Mouse (Mus musculus): ENCODE data around the gene Dbil5. TPM values are rescaled to one million over a fixed set of nuclear protein-coding genes. Genes with fewer than 3 reads are reported as not detected.
"Not testable (repeated sequence)": the region's sequence is repeated elsewhere in the genome, so short reads cannot be mapped to it uniquely, and the experiment has no call there.

Gene Dbil5
- polyA plus RNA-seq, 1 experiment from 2014 or later, result 2.3 TPM

DNA sequence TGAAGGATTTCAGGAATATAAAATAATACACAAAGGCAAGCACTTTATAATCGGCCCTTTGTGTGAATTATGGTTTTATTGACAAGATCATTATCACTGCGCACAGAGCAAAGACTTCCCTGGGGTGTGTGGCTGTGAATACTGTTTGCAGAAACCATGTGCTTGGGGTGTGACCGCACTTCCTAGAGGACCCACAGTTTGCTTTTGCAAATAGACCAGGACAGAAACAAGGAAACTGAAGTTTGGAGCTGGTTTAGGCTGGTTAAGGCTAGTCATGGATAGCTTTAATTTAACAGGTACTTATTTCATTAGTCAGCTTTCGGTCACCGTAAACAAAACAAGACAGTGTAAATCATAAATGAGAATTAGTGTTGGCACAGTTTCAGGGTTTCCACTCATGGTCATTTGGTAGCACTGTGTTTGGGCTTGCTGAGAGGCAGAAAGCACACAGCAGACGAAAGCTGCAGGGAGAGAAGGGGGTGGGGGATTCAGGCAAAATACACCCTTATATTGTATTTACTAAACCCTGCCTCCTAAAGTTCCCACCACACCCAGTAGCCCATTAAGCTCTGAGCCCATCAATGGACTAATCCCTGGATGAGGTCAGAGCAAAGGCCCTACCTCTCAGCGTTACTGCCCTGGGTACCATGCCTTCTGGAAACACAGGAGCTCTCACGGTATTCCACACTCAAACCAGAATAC is 21.0 kb upstream of the Dbil5 start:
- peak overlapping the region; percentile 10 for H3K4me2 ChIP-seq (ENCODE audit: low read depth, low read length)
- H3K36me3 ChIP-seq (ENCODE audit: control insufficient read depth, insufficient read depth, low read length), result no peaks in the 10 kb centered on the region
- no peaks in the 10 kb centered on the region for H3K9me3 ChIP-seq (replicated peaks; ENCODE audit: control insufficient read depth, low read length)
- no peaks in the 10 kb centered on the region for H3K27me3 ChIP-seq (ENCODE audit: control insufficient read depth, insufficient read depth, low read length)
- peaks cover 11% of the 10 kb centered on the region; the same call in 1 of the 2 replicates for H3K4me1 ChIP-seq (ENCODE audit: control insufficient read depth, insufficient read depth, low read length)
- H3K4me3 ChIP-seq (replicated peaks; ENCODE audit: low read length), result no peak overlapping the region; the same call in 1 of the 2 replicates
- WGBS, result 46% methylated on average over 8 of the region's 8 CpGs
- H3K9ac ChIP-seq (ENCODE audit: low read length), result peak overlapping the region; percentile 38
- ATAC-seq (ENCODE audit: insufficient read depth, low FRiP score), result peak; percentile 90
- H3K27ac ChIP-seq (ENCODE audit: low read length), result peak overlapping the region; percentile 81

DNA sequence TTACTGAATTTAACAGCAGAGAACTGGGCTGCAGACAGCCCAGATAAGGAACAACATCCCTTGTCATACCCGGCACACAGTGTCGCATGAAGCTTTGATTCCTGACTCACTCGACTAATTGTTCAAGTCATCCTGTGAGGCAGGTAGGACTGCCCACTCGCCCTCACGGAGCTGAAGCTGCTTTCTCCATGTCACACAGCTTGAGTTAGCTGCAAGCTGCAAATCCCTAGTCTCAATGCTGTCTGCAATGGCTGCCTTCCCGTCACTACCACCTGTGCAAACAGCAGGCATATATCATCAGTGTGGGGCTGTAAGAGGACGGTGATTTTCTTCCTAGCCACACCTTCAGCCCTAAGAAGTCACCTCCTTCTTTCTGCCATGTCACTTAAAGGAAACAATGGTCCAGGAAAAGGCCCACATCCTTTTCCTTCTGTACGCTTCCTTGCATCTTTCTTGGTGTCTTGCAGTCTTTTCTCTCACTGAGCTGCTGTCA is 20.4 kb upstream of the Dbil5 start:
- no peaks in the 10 kb centered on the region for H3K9me3 ChIP-seq (replicated peaks; ENCODE audit: control insufficient read depth, low read length)
- 33% methylated on average over 8 of the region's 8 CpGs for WGBS
- H3K36me3 ChIP-seq (ENCODE audit: control insufficient read depth, insufficient read depth, low read length), result no peaks in the 10 kb centered on the region
- no peaks in the 10 kb centered on the region for H3K27me3 ChIP-seq (ENCODE audit: control insufficient read depth, insufficient read depth, low read length)
- H3K4me3 ChIP-seq (replicated peaks; ENCODE audit: low read length), result no peak overlapping the region; the same call in 1 of the 2 replicates
- ATAC-seq (ENCODE audit: insufficient read depth, low FRiP score), result peak; percentile 3; the same call in 1 of the 2 replicates
- H3K4me2 ChIP-seq (ENCODE audit: low read depth, low read length), result peak overlapping the region; percentile 10
- H3K27ac ChIP-seq (ENCODE audit: low read length), result peak overlapping the region; percentile 81
- H3K9ac ChIP-seq (ENCODE audit: low read length), result peak overlapping the region; percentile 38
- H3K4me1 ChIP-seq (ENCODE audit: control insufficient read depth, insufficient read depth, low read length), result peaks cover 12% of the 10 kb centered on the region; the same call in 1 of the 2 replicates

- peak; percentile 99 for ATAC-seq (ENCODE audit: insufficient read depth, low FRiP score)
- H3K36me3 ChIP-seq (ENCODE audit: control insufficient read depth, insufficient read depth, low read length), result no peaks in the 10 kb centered on the region
- H3K27me3 ChIP-seq (ENCODE audit: control insufficient read depth, insufficient read depth, low read length), result no peaks in the 10 kb centered on the region
- H3K4me1 ChIP-seq (ENCODE audit: control insufficient read depth, insufficient read depth, low read length), result peaks cover 16% of the 10 kb centered on the region; the same call in 1 of the 2 replicates
- under 1% methylated on average over 78 of the region's 90 CpGs for WGBS
- no peaks in the 10 kb centered on the region for H3K9me3 ChIP-seq (replicated peaks; ENCODE audit: control insufficient read depth, low read length)
- peak overlapping the region; percentile 99 for H3K9ac ChIP-seq (ENCODE audit: low read length)
- H3K4me2 ChIP-seq (ENCODE audit: low read depth, low read length), result peak overlapping the region; percentile 61
- peak overlapping the region; percentile 93 for H3K27ac ChIP-seq (ENCODE audit: low read length)
- peak overlapping the region; percentile 92 for H3K4me3 ChIP-seq (replicated peaks; ENCODE audit: low read length)
Measured at GRCm38 (mm10) chr11:76201761-76202674, 15.4 kb upstream of the Dbil5 start.

DNA sequence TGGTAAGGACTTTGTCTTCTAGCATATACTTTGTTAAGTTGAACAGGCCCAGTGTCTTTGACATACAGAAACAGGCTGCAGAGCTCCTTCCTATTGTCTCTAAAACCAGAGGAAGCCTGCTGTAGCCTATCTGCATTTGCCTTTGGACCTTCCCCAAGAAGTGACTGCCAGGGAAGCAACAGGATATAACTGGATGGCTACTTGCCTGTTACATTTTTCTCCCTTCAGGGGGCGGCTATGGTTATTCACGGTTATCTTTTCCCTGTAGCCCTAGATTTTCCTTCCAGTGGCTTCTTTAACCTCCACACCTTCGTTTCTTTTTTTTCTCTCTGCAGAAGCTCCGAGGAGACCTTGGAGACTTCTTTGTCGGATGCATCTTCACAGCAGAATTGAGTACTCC is 10.6 kb upstream of the Dbil5 start:
- no peak for ATAC-seq (ENCODE audit: insufficient read depth, low FRiP score)
- WGBS, result 86% methylated on average over 5 of the region's 5 CpGs
- no peak overlapping the region for H3K4me3 ChIP-seq (replicated peaks; ENCODE audit: low read length)
- H3K4me2 ChIP-seq (ENCODE audit: low read depth, low read length), result no peak overlapping the region
- no peaks in the 10 kb centered on the region for H3K27me3 ChIP-seq (ENCODE audit: control insufficient read depth, insufficient read depth, low read length)
- H3K27ac ChIP-seq (ENCODE audit: low read length), result no peak overlapping the region
- H3K4me1 ChIP-seq (ENCODE audit: control insufficient read depth, insufficient read depth, low read length), result peaks cover 10% of the 10 kb centered on the region; the same call in 1 of the 2 replicates
- no peak overlapping the region for H3K9ac ChIP-seq (ENCODE audit: low read length)
- H3K36me3 ChIP-seq (ENCODE audit: control insufficient read depth, insufficient read depth, low read length), result 0 out of 2 replicates have a peak, but pooled peaks cover 10% of the 10 kb centered on the region
- no peaks in the 10 kb centered on the region for H3K9me3 ChIP-seq (replicated peaks; ENCODE audit: control insufficient read depth, low read length)

GRCm38 (mm10) chr11:76210228-76210985 is 7.0 kb upstream of the Dbil5 start:
- Histone ChIP-seq H3K4me1 (ENCODE audit: control insufficient read depth, insufficient read depth, low read length) (peaks cover 6% of the 10 kb centered on the region; the same call in 1 of the 2 replicates), H3K4me3 (replicated peaks; ENCODE audit: low read length) (no peak overlapping the region), H3K4me2 (ENCODE audit: low read depth, low read length) (no peak overlapping the region), H3K27me3 (ENCODE audit: control insufficient read depth, insufficient read depth, low read length) (no peaks in the 10 kb centered on the region), H3K9me3 (replicated peaks; ENCODE audit: control insufficient read depth, low read length) (no peaks in the 10 kb centered on the region), H3K36me3 (ENCODE audit: control insufficient read depth, insufficient read depth, low read length) (peaks cover 22% of the 10 kb centered on the region; the same call in 1 of the 2 replicates), H3K27ac (ENCODE audit: low read length) (peak overlapping the region; percentile 70), H3K9ac (ENCODE audit: low read length) (no peak overlapping the region)
- ATAC-seq (ENCODE audit: insufficient read depth, low FRiP score), result no peak
- 63% methylated on average over 13 of the region's 13 CpGs for WGBS

GRCm38 (mm10) chr11:76211595-76211994 is 5.8 kb upstream of the Dbil5 start:
- H3K4me1 ChIP-seq (ENCODE audit: control insufficient read depth, insufficient read depth, low read length); H3K27ac ChIP-seq (ENCODE audit: low read length); ATAC-seq (ENCODE audit: insufficient read depth, low FRiP score); H3K9ac ChIP-seq (ENCODE audit: low read length); H3K4me2 ChIP-seq (ENCODE audit: low read depth, low read length); H3K9me3 ChIP-seq (replicated peaks; ENCODE audit: control insufficient read depth, low read length); H3K27me3 ChIP-seq (ENCODE audit: control insufficient read depth, insufficient read depth, low read length); H3K4me3 ChIP-seq (replicated peaks; ENCODE audit: low read length): not testable (repeated sequence)
- H3K36me3 ChIP-seq (ENCODE audit: control insufficient read depth, insufficient read depth, low read length), result peaks cover 22% of the 10 kb centered on the region; the same call in 1 of the 2 replicates
- WGBS, result 96% methylated on average over 4 of the region's 6 CpGs

DNA sequence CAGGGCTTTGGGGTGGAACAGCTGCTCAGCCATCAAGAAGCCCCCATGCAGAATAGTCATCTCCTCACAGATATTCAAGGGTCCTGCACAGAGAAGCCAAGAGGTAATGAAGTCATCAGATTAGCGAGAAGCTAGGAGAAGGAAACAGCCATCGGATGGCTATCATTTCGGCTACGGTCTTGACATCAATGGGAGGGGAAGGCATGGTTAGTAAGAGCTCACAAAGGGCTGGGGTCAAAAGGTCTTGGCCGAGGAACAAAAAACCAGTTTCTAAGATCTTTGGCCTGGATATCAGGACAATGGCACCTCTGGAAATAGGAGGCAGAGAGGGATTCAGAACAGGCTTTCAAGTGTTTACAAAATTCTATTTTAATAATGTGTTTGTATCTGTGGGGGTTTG is 3.6 kb upstream of the Dbil5 start:
- no peak for ATAC-seq (ENCODE audit: insufficient read depth, low FRiP score)
- 80% methylated on average over 5 of the region's 5 CpGs for WGBS
- H3K9ac ChIP-seq (ENCODE audit: low read length), result no peak overlapping the region
- no peak overlapping the region for H3K27ac ChIP-seq (ENCODE audit: low read length)
- H3K4me1 ChIP-seq (ENCODE audit: control insufficient read depth, insufficient read depth, low read length), result peaks cover 14% of the 10 kb centered on the region
- H3K36me3 ChIP-seq (ENCODE audit: control insufficient read depth, insufficient read depth, low read length), result peaks cover 15% of the 10 kb centered on the region; the same call in 1 of the 2 replicates
- H3K4me2 ChIP-seq (ENCODE audit: low read depth, low read length), result no peak overlapping the region
- no peak overlapping the region for H3K4me3 ChIP-seq (replicated peaks; ENCODE audit: low read length)
- no peaks in the 10 kb centered on the region for H3K27me3 ChIP-seq (ENCODE audit: control insufficient read depth, insufficient read depth, low read length)
- H3K9me3 ChIP-seq (replicated peaks; ENCODE audit: control insufficient read depth, low read length), result no peaks in the 10 kb centered on the region

- Histone ChIP-seq H3K4me3 (replicated peaks; ENCODE audit: low read length) (no peak overlapping the region), H3K27ac (ENCODE audit: low read length) (peak overlapping the region; percentile 69), H3K9ac (ENCODE audit: low read length) (no peak overlapping the region), H3K4me1 (ENCODE audit: control insufficient read depth, insufficient read depth, low read length) (peaks cover 11% of the 10 kb centered on the region), H3K27me3 (ENCODE audit: control insufficient read depth, insufficient read depth, low read length) (no peaks in the 10 kb centered on the region), H3K4me2 (ENCODE audit: low read depth, low read length) (no peak overlapping the region), H3K9me3 (replicated peaks; ENCODE audit: control insufficient read depth, low read length) (no peaks in the 10 kb centered on the region), H3K36me3 (ENCODE audit: control insufficient read depth, insufficient read depth, low read length) (peaks cover 12% of the 10 kb centered on the region; the same call in 1 of the 2 replicates)
- WGBS, result 76% methylated on average over 2 of the region's 2 CpGs
- ATAC-seq (ENCODE audit: insufficient read depth, low FRiP score), result no peak
Measured at GRCm38 (mm10) chr11:76215011-76215410, 2.4 kb upstream of the Dbil5 start.

Measured in stomach, embryonic 16.5 days (tissue).